Mouse (Mus musculus) kidney, embryonic 15.5 days (tissue): ENCODE measurements around the gene Pnldc1. TPM values are rescaled to one million over a fixed set of nuclear protein-coding genes. Genes with fewer than 3 reads are reported as not detected.

ENCODE experiments used
- ATAC-seq: fragments of 200-750 bp; cut with Nextera tagmentation; replicated peaks from 2 replicates; pipeline ENCODE4 v1.8.0; 2017; ENCODE audit warnings: moderate TSS enrichment; ENCODE audit not compliant: low FRiP score
- H3K27ac ChIP-seq: fragments of 300-500 bp; sonication (generic); 2 replicates; pipeline ENCODE4 v1.5.1; 2015; ENCODE audit warnings: mild to moderate bottlenecking, inconsistent platforms
- H3K27me3 ChIP-seq: fragments of 300-500 bp; sonication (generic); 2 replicates; pipeline ENCODE4 v1.6.1; 2015; ENCODE audit warnings: inconsistent platforms
- H3K36me3 ChIP-seq: fragments of 300-500 bp; sonication (generic); 2 replicates; pipeline ENCODE4 v1.6.1; 2015; ENCODE audit warnings: inconsistent platforms
- H3K4me1 ChIP-seq: fragments of 300-500 bp; sonication (generic); 2 replicates; pipeline ENCODE4 v1.6.1; 2015; ENCODE audit warnings: inconsistent platforms
- H3K4me2 ChIP-seq: fragments of 300-500 bp; sonication (generic); 2 replicates; pipeline ENCODE4 v1.6.1; 2015; ENCODE audit warnings: moderate library complexity, mild to moderate bottlenecking, inconsistent platforms
- H3K4me3 ChIP-seq: fragments of 300-500 bp; sonication (generic); replicated peaks from 2 replicates; pipeline ENCODE4 v1.5.1; 2015; ENCODE audit warnings: mild to moderate bottlenecking, inconsistent platforms
- H3K9ac ChIP-seq: fragments of 300-500 bp; sonication (generic); 2 replicates; pipeline ENCODE4 v1.6.1; 2015; ENCODE audit warnings: mild to moderate bottlenecking, inconsistent platforms
- H3K9me3 ChIP-seq: fragments of 300-500 bp; sonication (generic); replicated peaks from 2 replicates; pipeline ENCODE4 v1.6.1; 2016; ENCODE audit warnings: inconsistent platforms
- WGBS: fragments of 180-500 bp; shearing (Covaris S2); methylation state at CpG from one replicate; pipeline ENCODE4 v1.1.7; 2015; ENCODE audit warnings: mixed read lengths; 5-methylcytosine and 5-hydroxymethylcytosine counted together
- polyA plus RNA-seq: library from polyadenylated mRNA; unstranded; fragments of >200 nt; fragmentation: Nextera tagmentation; extraction: Ambion mirVana; gene quantifications from 2 replicates; pipeline ENCODE4 v1.2.1, GENCODE M21; 2015

The Pnldc1 gene
- polyA plus RNA-seq, 1 experiment from 2014 or later = 2.5 TPM

DNA sequence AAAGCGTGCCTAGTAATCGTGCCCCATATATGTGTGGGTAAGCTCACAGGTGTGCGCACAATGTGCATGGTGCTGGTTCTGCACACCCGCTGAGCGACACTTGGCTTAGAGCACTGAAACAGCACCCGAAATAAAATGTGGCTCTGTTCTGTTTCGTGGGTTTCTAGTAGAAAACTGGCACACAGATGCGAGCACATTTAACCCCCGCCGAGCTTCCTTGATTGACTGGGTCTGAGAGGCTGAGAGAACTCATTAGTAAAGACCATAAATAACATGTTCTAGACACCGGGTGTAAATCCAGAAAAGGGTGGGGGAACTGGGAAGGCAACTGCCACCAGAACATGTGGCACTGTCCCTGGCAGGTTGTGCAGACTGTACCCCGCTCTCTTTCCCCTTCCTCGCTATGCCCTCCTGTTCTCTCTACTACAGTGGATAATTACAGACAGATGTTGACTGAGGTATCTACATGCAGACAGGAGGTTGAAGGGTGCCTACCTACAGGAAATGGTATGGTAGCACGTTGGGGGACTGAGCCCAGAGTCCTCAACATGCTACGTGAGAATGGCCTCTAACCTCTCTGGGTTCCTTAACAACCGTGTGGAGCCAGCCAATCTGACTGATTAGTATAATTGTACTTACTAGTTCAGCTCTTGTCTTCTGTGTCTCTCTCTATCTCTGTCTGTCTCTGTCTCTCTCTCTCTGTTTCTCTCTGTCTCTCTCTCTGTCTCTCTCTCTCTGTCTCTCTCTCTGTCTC lies 37.6 kb downstream of the Pnldc1 start:
- H3K27ac ChIP-seq = no peak overlapping the region
- H3K9me3 ChIP-seq = no peaks in the 10 kb centered on the region
- 53% methylated on average over 16 of the region's 16 CpGs for WGBS
- no peak overlapping the region for H3K4me3 ChIP-seq
- no peak overlapping the region for H3K9ac ChIP-seq
- H3K36me3 ChIP-seq = no peaks in the 10 kb centered on the region
- peaks cover 4% of the 10 kb centered on the region; the same call in 1 of the 2 replicates for H3K4me1 ChIP-seq
- 0 out of 2 replicates have a peak, but pooled peaks cover 5% of the 10 kb centered on the region for H3K27me3 ChIP-seq
- H3K4me2 ChIP-seq = no peak overlapping the region
- no peak for ATAC-seq

DNA sequence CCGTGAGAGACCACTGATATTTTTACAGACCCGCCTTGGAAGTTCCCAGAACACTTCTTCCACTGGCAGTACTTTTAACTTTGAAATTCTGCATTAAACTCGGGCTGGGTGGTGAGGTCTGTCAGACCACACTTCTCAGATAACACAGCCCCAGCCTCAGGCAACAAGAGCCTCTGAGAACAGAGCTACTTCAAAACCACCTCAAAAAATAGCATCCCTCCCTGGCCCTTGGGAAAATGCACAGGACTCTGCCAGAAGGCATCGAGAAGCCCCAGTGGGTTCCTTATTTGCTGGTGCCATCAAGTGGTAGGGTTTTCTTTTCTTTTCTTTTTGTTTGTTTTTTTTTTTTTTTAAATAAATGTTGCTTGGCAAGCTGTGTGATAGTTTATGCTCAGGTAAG lies 41.4 kb downstream of the Pnldc1 start:
- H3K4me3 ChIP-seq = no peak overlapping the region
- H3K9ac ChIP-seq = no peak overlapping the region
- H3K36me3 ChIP-seq = no peaks in the 10 kb centered on the region
- H3K4me1 ChIP-seq = peaks cover 4% of the 10 kb centered on the region; the same call in 1 of the 2 replicates
- no peak overlapping the region for H3K4me2 ChIP-seq
- no peak overlapping the region for H3K27ac ChIP-seq
- no peaks in the 10 kb centered on the region for H3K9me3 ChIP-seq
- H3K27me3 ChIP-seq = 0 out of 2 replicates have a peak, but pooled peaks cover 5% of the 10 kb centered on the region
- 29% methylated on average over 4 of the region's 4 CpGs for WGBS
- ATAC-seq = no peak

DNA sequence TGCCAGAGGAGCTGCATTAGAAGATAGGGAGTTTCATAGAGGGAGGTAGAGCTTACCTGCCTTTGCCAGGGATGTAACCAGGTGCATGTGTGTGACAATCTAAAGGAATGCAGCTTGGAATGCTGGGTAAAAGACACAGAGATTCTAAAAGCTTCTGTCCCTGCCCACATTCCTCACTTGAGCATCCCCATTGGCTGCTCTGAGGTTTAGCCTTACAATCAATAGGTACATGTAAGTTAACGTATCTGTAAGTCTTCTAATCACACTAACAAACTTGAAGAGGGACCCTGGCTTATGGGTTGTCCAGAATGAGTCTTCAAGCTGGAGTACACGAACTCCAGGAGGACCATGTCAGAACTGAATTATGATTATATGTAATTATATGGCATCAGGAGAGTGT lies 42.0 kb downstream of the Pnldc1 start, which contains the start of gene Mas1:
TSS of gene Mas1 (minus strand) at position 101 of the 400 bp plus-strand sequence.
- H3K9me3 ChIP-seq = no peaks in the 10 kb centered on the region
- 58% methylated on average over 2 of the region's 2 CpGs for WGBS
- no peak for ATAC-seq

DNA sequence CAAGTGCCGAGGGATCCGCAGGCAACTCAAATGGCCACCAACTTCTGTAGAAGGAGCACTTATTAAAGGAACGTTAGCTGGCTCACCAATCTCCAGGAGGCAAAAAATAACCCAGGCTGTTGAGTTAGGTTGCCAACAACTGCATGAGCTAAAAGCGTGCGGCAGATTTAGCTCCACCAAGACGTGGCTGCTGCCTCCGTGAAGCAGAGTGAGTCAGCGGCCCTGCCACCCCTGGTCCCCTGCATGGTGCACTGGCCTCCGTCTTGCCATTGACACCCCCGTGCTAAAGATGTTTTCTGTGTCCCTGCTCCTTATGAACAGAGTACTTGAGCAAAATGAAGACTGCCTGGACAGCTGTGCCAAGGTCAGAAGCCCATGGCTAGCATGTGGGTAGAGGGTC lies 43.2 kb downstream of the Pnldc1 start:
- no peak overlapping the region for H3K9ac ChIP-seq
- H3K36me3 ChIP-seq = no peaks in the 10 kb centered on the region
- H3K4me1 ChIP-seq = no peaks in the 10 kb centered on the region
- no peak overlapping the region for H3K4me3 ChIP-seq
- WGBS = 84% methylated on average over 10 of the region's 10 CpGs
- ATAC-seq = no peak
- no peak overlapping the region for H3K27ac ChIP-seq
- no peak overlapping the region for H3K4me2 ChIP-seq
- H3K9me3 ChIP-seq = no peaks in the 10 kb centered on the region
- 0 out of 2 replicates have a peak, but pooled peaks cover 3% of the 10 kb centered on the region for H3K27me3 ChIP-seq

More for the DNA sequence above, 42.0 kb downstream of the Pnldc1 start, which contains the start of gene Mas1:
- H3K4me1 ChIP-seq = peaks cover 4% of the 10 kb centered on the region; the same call in 1 of the 2 replicates
- no peak within 1 kb of the TSS for H3K27ac ChIP-seq
- 0 out of 2 replicates have a peak, but pooled peaks cover 5% of the 10 kb centered on the region for H3K27me3 ChIP-seq
- H3K4me3 ChIP-seq = no peak within 1 kb of the TSS
- no peaks in the 10 kb centered on the region for H3K36me3 ChIP-seq
- no peak within 1 kb of the TSS for H3K9ac ChIP-seq
- H3K4me2 ChIP-seq = no peak within 1 kb of the TSS

DNA sequence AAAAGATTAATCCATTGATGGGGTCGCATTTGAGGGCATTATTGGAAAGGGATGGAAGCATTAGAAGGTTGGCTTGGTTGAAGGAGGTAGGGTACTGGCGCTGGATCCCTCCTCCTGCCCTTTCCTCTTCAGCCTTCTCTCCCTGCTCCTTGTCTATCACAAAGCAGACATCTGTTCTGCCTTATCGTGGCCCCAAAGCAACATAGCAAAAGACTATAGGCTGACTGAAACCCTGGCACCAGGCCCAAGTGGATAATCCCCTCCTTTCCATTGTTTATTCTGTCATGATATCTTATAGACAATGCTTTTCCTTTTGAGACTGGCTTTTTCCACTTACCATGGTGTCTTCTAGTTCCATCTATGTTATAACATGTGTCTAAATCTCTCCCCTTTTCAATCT lies 44.6 kb downstream of the Pnldc1 start:
- no peak for ATAC-seq
- 82% methylated on average over 3 of the region's 3 CpGs for WGBS
- no peaks in the 10 kb centered on the region for H3K36me3 ChIP-seq

DNA sequence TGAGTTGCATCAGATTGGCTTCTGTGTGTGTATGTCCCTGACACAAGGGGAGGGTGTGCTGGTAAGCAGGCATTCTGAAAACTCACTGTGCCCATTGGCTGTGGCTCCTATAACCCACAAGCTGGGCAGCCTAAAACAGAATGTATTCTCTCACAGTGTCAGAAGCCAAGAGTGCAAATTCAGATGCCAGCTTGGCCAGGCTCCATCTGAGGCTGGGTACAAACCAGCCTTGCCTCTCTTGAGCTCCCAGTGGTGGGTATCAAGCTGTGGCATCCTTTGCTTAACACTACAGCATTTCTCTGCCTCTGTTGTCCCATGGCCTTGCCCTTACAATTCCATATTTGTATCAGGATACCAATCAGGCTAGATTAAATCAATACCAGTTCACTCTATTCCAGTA lies 45.9 kb downstream of the Pnldc1 start:
- H3K27me3 ChIP-seq = no peaks in the 10 kb centered on the region
- no peaks in the 10 kb centered on the region for H3K36me3 ChIP-seq
- H3K4me1 ChIP-seq = no peaks in the 10 kb centered on the region
- no peak overlapping the region for H3K27ac ChIP-seq
- no peaks in the 10 kb centered on the region for H3K9me3 ChIP-seq
- no peak for ATAC-seq
- no peak overlapping the region for H3K4me3 ChIP-seq
- H3K9ac ChIP-seq = no peak overlapping the region
- no peak overlapping the region for H3K4me2 ChIP-seq

More for the DNA sequence above, 44.6 kb downstream of the Pnldc1 start:
- no peaks in the 10 kb centered on the region for H3K27me3 ChIP-seq
- no peak overlapping the region for H3K4me3 ChIP-seq
- no peaks in the 10 kb centered on the region for H3K4me1 ChIP-seq
- H3K9me3 ChIP-seq = no peaks in the 10 kb centered on the region
- H3K4me2 ChIP-seq = no peak overlapping the region
- H3K9ac ChIP-seq = no peak overlapping the region
- H3K27ac ChIP-seq = no peak overlapping the region

DNA sequence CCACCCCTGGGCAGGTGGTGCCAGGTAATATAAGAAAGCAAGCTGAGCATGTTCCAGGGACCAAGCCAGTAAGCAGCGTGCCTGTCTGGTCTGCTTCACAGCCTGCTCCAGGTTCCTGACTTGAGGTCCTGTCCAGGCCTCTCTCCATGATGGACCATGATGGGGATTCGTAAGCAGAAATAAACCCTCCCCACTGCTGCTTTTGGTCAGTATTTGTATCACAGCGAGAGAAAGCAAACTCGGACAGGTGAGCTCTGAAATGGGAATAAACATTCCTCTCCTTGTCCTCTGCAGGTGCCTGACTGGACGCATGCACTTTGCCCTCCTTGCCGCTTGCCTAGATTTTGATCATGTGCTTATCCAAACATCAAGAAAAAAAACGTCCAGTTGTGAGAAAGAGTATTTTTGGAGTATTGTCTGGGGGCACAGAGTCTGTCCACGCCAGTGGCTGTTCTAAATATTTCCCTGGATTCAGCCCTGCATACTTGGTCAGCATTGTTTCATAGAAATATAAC lies 51.0 kb downstream of the Pnldc1 start:
- Histone ChIP-seq H3K4me1 (0 out of 2 replicates have a peak, but pooled peaks cover 4% of the 10 kb centered on the region), H3K27ac (no peak overlapping the region), H3K4me2 (no peak overlapping the region), H3K9me3 (no peaks in the 10 kb centered on the region), H3K4me3 (no peak overlapping the region), H3K27me3 (no peaks in the 10 kb centered on the region), H3K9ac (no peak overlapping the region), H3K36me3 (no peaks in the 10 kb centered on the region)
- WGBS = 76% methylated on average over 8 of the region's 8 CpGs
- ATAC-seq = no peak

DNA sequence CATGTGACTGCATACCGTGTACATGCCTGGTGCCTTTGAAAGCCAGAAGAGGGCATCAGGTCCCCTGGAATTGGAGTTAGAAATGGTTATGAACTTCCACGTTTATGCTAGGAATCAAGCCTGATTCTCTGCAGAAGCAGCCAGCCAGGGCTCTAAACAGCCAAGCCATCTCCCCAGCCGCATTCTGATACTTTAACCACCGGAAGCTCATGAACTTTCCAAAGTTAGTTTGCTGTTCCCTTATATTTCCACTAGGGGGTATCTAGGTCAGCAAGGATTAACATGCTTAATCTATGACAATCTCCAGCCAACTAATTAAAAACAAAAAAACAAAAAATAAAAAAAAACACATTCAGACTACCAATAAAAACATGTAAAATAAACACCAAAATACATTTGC lies 52.0 kb downstream of the Pnldc1 start:
- WGBS = 43% methylated on average over 4 of the region's 4 CpGs
- Histone ChIP-seq H3K36me3 (no peaks in the 10 kb centered on the region), H3K9ac (no peak overlapping the region), H3K4me2 (no peak overlapping the region), H3K27ac (no peak overlapping the region), H3K4me3 (no peak overlapping the region), H3K9me3 (no peaks in the 10 kb centered on the region), H3K27me3 (no peaks in the 10 kb centered on the region), H3K4me1 (0 out of 2 replicates have a peak, but pooled peaks cover 4% of the 10 kb centered on the region)
- no peak for ATAC-seq

DNA sequence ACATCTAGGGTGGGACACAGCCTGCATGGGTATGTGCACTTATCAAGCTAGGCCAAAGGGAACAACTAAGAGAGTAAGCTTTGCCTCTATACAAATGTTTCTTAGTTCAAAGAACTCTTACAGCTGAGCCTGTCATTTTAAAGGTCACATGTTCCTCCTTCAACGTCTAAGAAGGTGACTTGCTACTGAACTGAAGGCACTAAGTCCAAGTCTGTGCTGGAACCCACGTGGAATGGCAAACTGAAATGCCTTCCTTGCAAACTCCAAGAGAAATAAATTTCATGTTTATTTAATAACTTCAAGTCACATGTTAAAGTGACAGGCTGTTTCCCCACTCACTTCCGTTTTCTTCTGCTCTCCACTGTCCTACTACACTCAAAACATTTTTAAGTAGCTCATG lies 52.6 kb downstream of the Pnldc1 start:
- H3K4me1 ChIP-seq = 0 out of 2 replicates have a peak, but pooled peaks cover 4% of the 10 kb centered on the region
- H3K27ac ChIP-seq = no peak overlapping the region
- H3K9ac ChIP-seq = no peak overlapping the region
- H3K36me3 ChIP-seq = no peaks in the 10 kb centered on the region
- H3K27me3 ChIP-seq = no peaks in the 10 kb centered on the region
- ATAC-seq = no peak
- no peaks in the 10 kb centered on the region for H3K9me3 ChIP-seq
- WGBS = 39% methylated on average over 3 of the region's 3 CpGs
- H3K4me3 ChIP-seq = no peak overlapping the region
- no peak overlapping the region for H3K4me2 ChIP-seq

DNA sequence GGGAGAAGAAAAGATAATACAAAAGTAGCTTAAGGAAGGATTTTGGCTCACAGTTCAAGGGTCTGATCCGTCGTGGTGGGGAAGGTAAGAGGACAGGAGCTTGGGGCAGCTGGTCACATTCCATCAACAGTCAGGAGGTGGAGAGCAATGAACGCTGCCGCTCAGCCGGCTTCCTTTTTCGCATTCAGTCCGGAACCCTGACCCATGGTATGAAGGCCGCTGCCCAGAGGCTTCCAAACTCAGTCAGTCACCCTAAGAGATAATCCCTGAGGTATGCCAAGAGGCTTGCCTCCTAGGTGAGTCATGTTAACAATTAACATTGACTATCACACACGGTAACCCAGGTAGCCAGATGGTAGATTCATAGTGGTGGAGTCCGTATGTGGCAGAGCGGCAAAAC lies 55.6 kb downstream of the Pnldc1 start:
- no peaks in the 10 kb centered on the region for H3K36me3 ChIP-seq
- H3K4me1 ChIP-seq = 0 out of 2 replicates have a peak, but pooled peaks cover 4% of the 10 kb centered on the region
- H3K27me3 ChIP-seq = no peaks in the 10 kb centered on the region
- no peak overlapping the region for H3K4me3 ChIP-seq
- H3K9me3 ChIP-seq = no peaks in the 10 kb centered on the region
- H3K4me2 ChIP-seq = no peak overlapping the region
- no peak for ATAC-seq
- H3K27ac ChIP-seq = no peak overlapping the region
- no peak overlapping the region for H3K9ac ChIP-seq
- 94% methylated on average over 11 of the region's 11 CpGs for WGBS

DNA sequence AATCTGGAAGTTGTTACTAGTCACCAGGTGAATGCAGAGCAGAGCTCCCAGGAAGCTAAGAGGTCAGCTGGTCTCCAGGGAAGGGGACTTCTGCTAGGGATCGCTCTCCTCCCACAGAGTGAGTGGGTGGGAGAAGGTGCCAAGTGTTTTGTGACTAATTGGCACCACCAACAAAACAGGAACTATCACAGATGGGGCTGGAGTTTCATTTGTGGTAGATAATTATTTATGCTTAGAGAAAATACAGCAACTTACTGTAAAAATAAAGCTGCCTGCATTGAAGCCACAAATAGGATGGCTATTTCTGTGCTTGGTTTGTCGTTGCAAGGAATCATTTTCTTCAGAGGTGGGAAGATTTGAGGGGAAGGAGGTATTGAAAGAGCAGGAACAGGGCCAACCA lies 56.2 kb downstream of the Pnldc1 start:
- H3K27ac ChIP-seq = no peak overlapping the region
- no peak for ATAC-seq
- 0 out of 2 replicates have a peak, but pooled peaks cover 4% of the 10 kb centered on the region for H3K4me1 ChIP-seq
- H3K9me3 ChIP-seq = no peaks in the 10 kb centered on the region
- no peak overlapping the region for H3K4me3 ChIP-seq
- H3K9ac ChIP-seq = no peak overlapping the region
- H3K4me2 ChIP-seq = no peak overlapping the region
- H3K36me3 ChIP-seq = no peaks in the 10 kb centered on the region
- 82% methylated on average over 2 of the region's 2 CpGs for WGBS
- no peaks in the 10 kb centered on the region for H3K27me3 ChIP-seq

DNA sequence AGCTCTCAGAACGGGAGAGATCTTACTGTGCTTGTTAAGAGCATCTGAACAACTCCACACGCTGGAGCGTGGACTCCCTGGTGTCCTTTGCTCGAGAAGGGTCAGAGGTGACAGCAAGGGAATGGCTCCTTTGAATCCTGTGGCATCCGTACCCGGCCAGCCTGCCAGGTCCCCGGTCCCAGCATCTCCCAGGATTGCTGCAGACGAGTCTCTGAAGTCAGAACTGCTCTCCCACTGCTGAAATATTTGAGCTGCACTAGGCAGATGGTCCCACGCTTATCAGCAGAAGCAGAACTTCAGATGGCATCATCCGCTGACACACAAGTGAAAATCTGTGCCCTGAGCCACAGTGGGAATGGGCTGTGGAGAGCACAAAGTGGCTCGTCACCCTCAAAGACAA lies 58.3 kb downstream of the Pnldc1 start:
- 0 out of 2 replicates have a peak, but pooled peaks cover 2% of the 10 kb centered on the region for H3K4me1 ChIP-seq
- no peak overlapping the region for H3K4me3 ChIP-seq
- H3K9ac ChIP-seq = no peak overlapping the region
- 75% methylated on average over 11 of the region's 11 CpGs for WGBS
- no peak overlapping the region for H3K4me2 ChIP-seq
- no peak for ATAC-seq
- no peak overlapping the region for H3K27ac ChIP-seq
- no peaks in the 10 kb centered on the region for H3K27me3 ChIP-seq
- H3K36me3 ChIP-seq = no peaks in the 10 kb centered on the region
- no peaks in the 10 kb centered on the region for H3K9me3 ChIP-seq
